Mouse (Mus musculus) myocyte (in vitro differentiated cells): ENCODE data around the gene Inip.

Source experiments
- MAX ChIP-seq: IDR thresholded peaks from one replicate; pipeline ENCODE4 v1.6.1; 2011; ENCODE audit warnings: low read depth, mild to moderate bottlenecking, control low read depth
- POLR2A ChIP-seq: IDR thresholded peaks from one replicate; pipeline ENCODE4 v1.6.1; 2011; ENCODE audit warnings: low read depth, mild to moderate bottlenecking, control low read depth, moderate library complexity; ENCODE audit not compliant: insufficient read length
- POLR2AphosphoS2 ChIP-seq: IDR thresholded peaks from one replicate; pipeline ENCODE4 v1.6.1; 2011; ENCODE audit warnings: low read depth, control low read depth; ENCODE audit not compliant: insufficient read length
- TCF12 ChIP-seq: IDR thresholded peaks from one replicate; pipeline ENCODE4 v1.6.1; 2011; ENCODE audit warnings: mild to moderate bottlenecking, control low read depth; ENCODE audit not compliant: poor library complexity, insufficient read depth, severe bottlenecking
- USF1 ChIP-seq: IDR thresholded peaks from one replicate; pipeline ENCODE4 v1.6.1; 2011; ENCODE audit warnings: low read depth, mild to moderate bottlenecking, control low read depth, moderate library complexity

DNA sequence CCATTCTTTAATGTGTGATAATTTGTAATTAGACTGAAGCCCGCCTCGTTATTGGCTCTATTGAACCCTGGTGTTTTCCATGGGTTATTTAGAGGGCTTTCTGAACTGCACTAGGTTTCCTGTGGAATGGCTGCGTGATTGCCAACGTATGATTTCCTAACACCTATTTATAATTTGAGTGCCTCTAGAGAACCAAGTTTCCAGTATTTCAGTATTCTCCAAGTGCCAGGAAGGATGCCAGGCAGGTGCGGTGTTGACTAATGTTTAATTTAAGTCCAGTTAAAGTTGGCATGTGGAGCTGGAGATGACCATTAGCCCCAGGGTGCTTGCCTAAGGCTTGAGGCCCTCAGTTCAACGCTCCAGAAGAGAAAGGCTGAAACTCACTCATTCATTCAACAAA is 14.3 kb downstream of the Inip start:
- TF ChIP-seq POLR2A, result no peak
- no peak for TF ChIP-seq TCF12
- no peak for TF ChIP-seq MAX
- no peak for TF ChIP-seq USF1
- TF ChIP-seq POLR2AphosphoS2, result no peak
